Mouse (Mus musculus) spleen, embryonic (tissue): ENCODE measurements around the gene Notum.

Source experiments
- CTCF ChIA-PET: fragments of 350-600 bp; sonication (Branson Sonifier 250); formaldehyde crosslinking; loops from one replicate; lab custom pipeline; 2022; lab: Charles Lee

Notum gene

GRCm38 (mm10) chr11:120634810-120635209 lies 26.2 kb downstream of the Notum start:
- CTCF ChIA-PET = no interaction called here

- CTCF ChIA-PET = interaction anchor here (0.6 kb wide), 1 partner anchor 36 kb away, joined by 3 read pairs; the partner anchor contains the start of genes Alyref and Anapc11
Measured at GRCm38 (mm10) chr11:120633520-120634343, 27.2 kb downstream of the Notum start, which contains the start of gene Mafg. TSS of gene Mafg (minus strand) at chr11:120633600.

GRCm38 (mm10) chr11:120632559-120633519 lies 28.1 kb downstream of the Notum start:
- CTCF ChIA-PET = no interaction called here

GRCm38 (mm10) chr11:120631726-120632448 lies 29.1 kb downstream of the Notum start:
- CTCF ChIA-PET = no interaction called here

GRCm38 (mm10) chr11:120630881-120631725 lies 29.9 kb downstream of the Notum start:
- CTCF ChIA-PET = interaction anchor here (0.7 kb wide), 1 partner anchor 323 kb away, joined by 3 read pairs; no protein-coding TSS in a partner anchor

- CTCF ChIA-PET = no interaction called here
Measured at GRCm38 (mm10) chr11:120630401-120630871, 30.5 kb downstream of the Notum start.

- CTCF ChIA-PET = no interaction called here
Measured at GRCm38 (mm10) chr11:120629911-120630310, 31.1 kb downstream of the Notum start.

GRCm38 (mm10) chr11:120629341-120629730 lies 31.6 kb downstream of the Notum start:
- CTCF ChIA-PET = interaction anchor here (0.6 kb wide), 1 partner anchor 41 kb away, joined by 3 read pairs; no protein-coding TSS in a partner anchor

GRCm38 (mm10) chr11:120628601-120629340 lies 32.2 kb downstream of the Notum start:
- CTCF ChIA-PET = interaction anchor here (0.6 kb wide), 1 partner anchor 42 kb away, joined by 3 read pairs; no protein-coding TSS in a partner anchor

GRCm38 (mm10) chr11:120627468-120628300 lies 33.3 kb downstream of the Notum start:
- CTCF ChIA-PET = no interaction called here

- CTCF ChIA-PET = interaction anchor here (0.6 kb wide), 1 partner anchor 52 kb away, joined by 16 read pairs; no protein-coding TSS in a partner anchor
Measured at GRCm38 (mm10) chr11:120626785-120627467, 34.0 kb downstream of the Notum start.

GRCm38 (mm10) chr11:120625152-120625775 lies 35.7 kb downstream of the Notum start, which contains the start of gene Sirt7:
TSS of gene Sirt7 (minus strand) at chr11:120625240.
- CTCF ChIA-PET = no interaction called here

GRCm38 (mm10) chr11:120624680-120625111 lies 36.3 kb downstream of the Notum start:
- CTCF ChIA-PET = interaction anchor here (1.1 to 1.2 kb wide), 2 partner anchors 27 to 305 kb away, joined by 3 to 4 read pairs; no protein-coding TSS in a partner anchor

GRCm38 (mm10) chr11:120623961-120624679 lies 36.9 kb downstream of the Notum start:
- CTCF ChIA-PET = interaction anchor here (0.6 to 1.2 kb wide), 6 partner anchors 27 to 305 kb away, joined by 3 to 7 read pairs (median 3); partner anchors contain the start of gene Aspscr1

GRCm38 (mm10) chr11:120622805-120623204 lies 38.2 kb downstream of the Notum start:
- CTCF ChIA-PET = interaction anchor here (0.6 to 1.7 kb wide), 4 partner anchors 36 to 113 kb away, joined by 3 to 7 read pairs (median 5); partner anchors contain the start of gene Rac3

GRCm38 (mm10) chr11:120620195-120620594 lies 40.8 kb downstream of the Notum start:
- CTCF ChIA-PET = no interaction called here
